Mouse (Mus musculus) erythroblast, embryonic 14.5 days (primary cell): Measurements from ENCODE around the gene Abcd1.

Source experiments
- GATA1 ChIP-seq: IDR thresholded peaks from 2 replicates; pipeline ENCODE4 v1.6.1; 2012; ENCODE audit warnings: low read length, inconsistent platforms, mixed read lengths
- TAL1 ChIP-seq: IDR thresholded peaks from 3 replicates; pipeline ENCODE4 v1.6.1; 2012; ENCODE audit warnings: low read length, inconsistent platforms, mixed read lengths

- TF ChIP-seq GATA1 (no peak), TAL1 (no peak)
Measured at GRCm38 (mm10) chrX:73685629-73686028, 30.8 kb upstream of the Abcd1 start.
